Mouse (Mus musculus): ENCODE measurements around the gene Slc25a47. TPM values are rescaled to one million over a fixed set of nuclear protein-coding genes. Genes with fewer than 3 reads are reported as not detected.

Gene Slc25a47
- polyA plus RNA-seq, 1 experiment from 2014 or later, result 9.5 TPM

GRCm38 (mm10) chr12:108804388-108804787 lies 31.5 kb upstream of the Slc25a47 start:
- H3K9me3 ChIP-seq (ENCODE audit: control insufficient read depth, low read length), result no peaks in the 10 kb centered on the region
- ATAC-seq (ENCODE audit: low read depth), result no peak
- H3K4me3 ChIP-seq (ENCODE audit: low read length), result no peak overlapping the region
- H3K4me1 ChIP-seq (replicated peaks; ENCODE audit: control insufficient read depth, insufficient read depth, low read length), result peaks cover 15% of the 10 kb centered on the region
- H3K27ac ChIP-seq (ENCODE audit: low read length), result no peak overlapping the region
- no peak overlapping the region for H3K9ac ChIP-seq (ENCODE audit: low read length)
- no peaks in the 10 kb centered on the region for H3K27me3 ChIP-seq (ENCODE audit: control insufficient read depth, insufficient read depth, low read depth, low read length)
- WGBS, result 86% methylated on average over 2 of the region's 2 CpGs
- peaks cover 2% of the 10 kb centered on the region; the same call in 1 of the 2 replicates for H3K36me3 ChIP-seq (ENCODE audit: control insufficient read depth, insufficient read depth, low read length)
- H3K4me2 ChIP-seq (ENCODE audit: low read depth, low read length), result no peak overlapping the region

- 66% methylated on average over 2 of the region's 2 CpGs for WGBS
- no peak for ATAC-seq (ENCODE audit: low read depth)
These were observed 27.4 kb upstream of the Slc25a47 start for GRCm38 (mm10) chr12:108808465-108808864.

GRCm38 (mm10) chr12:108809771-108810170 lies 26.1 kb upstream of the Slc25a47 start:
- WGBS, result 70% methylated on average over 1 of the region's 1 CpGs

More at GRCm38 (mm10) chr12:108808465-108808864, 27.4 kb upstream of the Slc25a47 start:
- Histone ChIP-seq H3K4me2 (ENCODE audit: low read depth, low read length) (no peak overlapping the region), H3K9ac (ENCODE audit: low read length) (no peak overlapping the region), H3K9me3 (ENCODE audit: control insufficient read depth, low read length) (no peaks in the 10 kb centered on the region), H3K4me1 (replicated peaks; ENCODE audit: control insufficient read depth, insufficient read depth, low read length) (no peaks in the 10 kb centered on the region), H3K36me3 (ENCODE audit: control insufficient read depth, insufficient read depth, low read length) (0 out of 2 replicates have a peak, but pooled peaks cover 3% of the 10 kb centered on the region), H3K27me3 (ENCODE audit: control insufficient read depth, insufficient read depth, low read depth, low read length) (no peaks in the 10 kb centered on the region), H3K27ac (ENCODE audit: low read length) (no peak overlapping the region), H3K4me3 (ENCODE audit: low read length) (no peak overlapping the region)

GRCm38 (mm10) chr12:108810309-108810708 lies 25.5 kb upstream of the Slc25a47 start:
- no peaks in the 10 kb centered on the region for H3K9me3 ChIP-seq (ENCODE audit: control insufficient read depth, low read length)
- no peak overlapping the region for H3K27ac ChIP-seq (ENCODE audit: low read length)
- no peak overlapping the region for H3K4me2 ChIP-seq (ENCODE audit: low read depth, low read length)
- H3K4me1 ChIP-seq (replicated peaks; ENCODE audit: control insufficient read depth, insufficient read depth, low read length), result no peaks in the 10 kb centered on the region
- 73% methylated on average over 7 of the region's 7 CpGs for WGBS
- peaks cover 9% of the 10 kb centered on the region for H3K36me3 ChIP-seq (ENCODE audit: control insufficient read depth, insufficient read depth, low read length)
- H3K4me3 ChIP-seq (ENCODE audit: low read length), result no peak overlapping the region
- no peak overlapping the region for H3K9ac ChIP-seq (ENCODE audit: low read length)
- ATAC-seq (ENCODE audit: low read depth), result no peak
- no peaks in the 10 kb centered on the region for H3K27me3 ChIP-seq (ENCODE audit: control insufficient read depth, insufficient read depth, low read depth, low read length)

More at GRCm38 (mm10) chr12:108809771-108810170, 26.1 kb upstream of the Slc25a47 start:
- H3K4me3 ChIP-seq (ENCODE audit: low read length), result no peak overlapping the region
- no peaks in the 10 kb centered on the region for H3K4me1 ChIP-seq (replicated peaks; ENCODE audit: control insufficient read depth, insufficient read depth, low read length)
- no peak for ATAC-seq (ENCODE audit: low read depth)
- no peaks in the 10 kb centered on the region for H3K9me3 ChIP-seq (ENCODE audit: control insufficient read depth, low read length)
- H3K4me2 ChIP-seq (ENCODE audit: low read depth, low read length), result no peak overlapping the region
- no peak overlapping the region for H3K27ac ChIP-seq (ENCODE audit: low read length)
- no peaks in the 10 kb centered on the region for H3K27me3 ChIP-seq (ENCODE audit: control insufficient read depth, insufficient read depth, low read depth, low read length)
- peaks cover 9% of the 10 kb centered on the region for H3K36me3 ChIP-seq (ENCODE audit: control insufficient read depth, insufficient read depth, low read length)
- H3K9ac ChIP-seq (ENCODE audit: low read length), result no peak overlapping the region

GRCm38 (mm10) chr12:108811133-108811532 lies 24.7 kb upstream of the Slc25a47 start:
- WGBS, result 49% methylated on average over 2 of the region's 2 CpGs
- no peaks in the 10 kb centered on the region for H3K4me1 ChIP-seq (replicated peaks; ENCODE audit: control insufficient read depth, insufficient read depth, low read length)
- H3K4me2 ChIP-seq (ENCODE audit: low read depth, low read length), result no peak overlapping the region
- no peaks in the 10 kb centered on the region for H3K27me3 ChIP-seq (ENCODE audit: control insufficient read depth, insufficient read depth, low read depth, low read length)
- H3K9ac ChIP-seq (ENCODE audit: low read length), result no peak overlapping the region
- H3K9me3 ChIP-seq (ENCODE audit: control insufficient read depth, low read length), result no peaks in the 10 kb centered on the region
- no peak for ATAC-seq (ENCODE audit: low read depth)
- no peak overlapping the region for H3K4me3 ChIP-seq (ENCODE audit: low read length)
- peaks cover 9% of the 10 kb centered on the region for H3K36me3 ChIP-seq (ENCODE audit: control insufficient read depth, insufficient read depth, low read length)
- no peak overlapping the region for H3K27ac ChIP-seq (ENCODE audit: low read length)

- no peak overlapping the region for H3K27ac ChIP-seq (ENCODE audit: low read length)
- peaks cover 13% of the 10 kb centered on the region for H3K36me3 ChIP-seq (ENCODE audit: control insufficient read depth, insufficient read depth, low read length)
- H3K9me3 ChIP-seq (ENCODE audit: control insufficient read depth, low read length), result no peaks in the 10 kb centered on the region
- no peak overlapping the region for H3K9ac ChIP-seq (ENCODE audit: low read length)
- WGBS, result 86% methylated on average over 6 of the region's 6 CpGs
- ATAC-seq (ENCODE audit: low read depth), result no peak
- H3K27me3 ChIP-seq (ENCODE audit: control insufficient read depth, insufficient read depth, low read depth, low read length), result no peaks in the 10 kb centered on the region
- H3K4me1 ChIP-seq (replicated peaks; ENCODE audit: control insufficient read depth, insufficient read depth, low read length), result no peaks in the 10 kb centered on the region
- no peak overlapping the region for H3K4me2 ChIP-seq (ENCODE audit: low read depth, low read length)
- H3K4me3 ChIP-seq (ENCODE audit: low read length), result no peak overlapping the region
These were observed 23.4 kb upstream of the Slc25a47 start for GRCm38 (mm10) chr12:108812463-108812862.

- no peaks in the 10 kb centered on the region for H3K4me1 ChIP-seq (replicated peaks; ENCODE audit: control insufficient read depth, insufficient read depth, low read length)
- no peak overlapping the region for H3K4me2 ChIP-seq (ENCODE audit: low read depth, low read length)
- H3K9ac ChIP-seq (ENCODE audit: low read length), result no peak overlapping the region
- H3K4me3 ChIP-seq (ENCODE audit: low read length), result no peak overlapping the region
- peaks cover 22% of the 10 kb centered on the region for H3K36me3 ChIP-seq (ENCODE audit: control insufficient read depth, insufficient read depth, low read length)
- no peaks in the 10 kb centered on the region for H3K9me3 ChIP-seq (ENCODE audit: control insufficient read depth, low read length)
- H3K27me3 ChIP-seq (ENCODE audit: control insufficient read depth, insufficient read depth, low read depth, low read length), result no peaks in the 10 kb centered on the region
- 86% methylated on average over 6 of the region's 6 CpGs for WGBS
- ATAC-seq (ENCODE audit: low read depth), result no peak
- H3K27ac ChIP-seq (ENCODE audit: low read length), result no peak overlapping the region
These were observed 21.4 kb upstream of the Slc25a47 start for GRCm38 (mm10) chr12:108814470-108814869.

DNA sequence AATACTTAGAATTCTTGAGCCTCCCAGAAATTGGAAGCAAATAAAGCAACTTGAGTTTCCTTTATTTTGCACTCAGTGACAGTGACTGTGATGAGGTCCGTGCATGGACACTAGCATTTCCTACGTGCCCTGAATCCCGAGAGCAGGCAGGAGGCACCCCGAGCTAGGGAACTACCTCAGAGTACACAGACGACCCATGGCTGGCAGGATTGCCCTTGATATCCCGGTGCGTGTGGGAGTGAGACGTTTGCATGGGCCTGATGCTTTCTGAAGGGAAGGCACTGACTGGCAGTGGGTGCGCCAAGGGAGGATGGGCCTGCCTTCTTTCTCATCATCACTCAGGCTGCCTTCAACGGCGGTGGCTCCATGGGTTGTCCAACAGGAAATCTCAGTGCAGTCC lies 19.3 kb upstream of the Slc25a47 start:
- WGBS, result 74% methylated on average over 11 of the region's 11 CpGs
- no peaks in the 10 kb centered on the region for H3K27me3 ChIP-seq (ENCODE audit: control insufficient read depth, insufficient read depth, low read depth, low read length)
- H3K4me3 ChIP-seq (ENCODE audit: low read length), result no peak overlapping the region
- H3K9ac ChIP-seq (ENCODE audit: low read length), result no peak overlapping the region
- H3K4me1 ChIP-seq (replicated peaks; ENCODE audit: control insufficient read depth, insufficient read depth, low read length), result no peaks in the 10 kb centered on the region
- H3K9me3 ChIP-seq (ENCODE audit: control insufficient read depth, low read length), result no peaks in the 10 kb centered on the region
- peaks cover 22% of the 10 kb centered on the region for H3K36me3 ChIP-seq (ENCODE audit: control insufficient read depth, insufficient read depth, low read length)
- no peak for ATAC-seq (ENCODE audit: low read depth)
- no peak overlapping the region for H3K4me2 ChIP-seq (ENCODE audit: low read depth, low read length)
- no peak overlapping the region for H3K27ac ChIP-seq (ENCODE audit: low read length)

GRCm38 (mm10) chr12:108820461-108820860 lies 15.4 kb upstream of the Slc25a47 start:
- peaks cover 13% of the 10 kb centered on the region for H3K36me3 ChIP-seq (ENCODE audit: control insufficient read depth, insufficient read depth, low read length)
- H3K9me3 ChIP-seq (ENCODE audit: control insufficient read depth, low read length), result no peaks in the 10 kb centered on the region
- H3K4me3 ChIP-seq (ENCODE audit: low read length), result no peak overlapping the region
- no peak overlapping the region for H3K27ac ChIP-seq (ENCODE audit: low read length)
- H3K27me3 ChIP-seq (ENCODE audit: control insufficient read depth, insufficient read depth, low read depth, low read length), result no peaks in the 10 kb centered on the region
- no peak for ATAC-seq (ENCODE audit: low read depth)
- no peak overlapping the region for H3K4me2 ChIP-seq (ENCODE audit: low read depth, low read length)
- no peak overlapping the region for H3K9ac ChIP-seq (ENCODE audit: low read length)
- 87% methylated on average over 4 of the region's 4 CpGs for WGBS
- no peaks in the 10 kb centered on the region for H3K4me1 ChIP-seq (replicated peaks; ENCODE audit: control insufficient read depth, insufficient read depth, low read length)

- peaks cover 16% of the 10 kb centered on the region for H3K36me3 ChIP-seq (ENCODE audit: control insufficient read depth, insufficient read depth, low read length)
- no peak overlapping the region for H3K27ac ChIP-seq (ENCODE audit: low read length)
- no peaks in the 10 kb centered on the region for H3K27me3 ChIP-seq (ENCODE audit: control insufficient read depth, insufficient read depth, low read depth, low read length)
- no peak overlapping the region for H3K4me3 ChIP-seq (ENCODE audit: low read length)
- no peaks in the 10 kb centered on the region for H3K4me1 ChIP-seq (replicated peaks; ENCODE audit: control insufficient read depth, insufficient read depth, low read length)
- no peaks in the 10 kb centered on the region for H3K9me3 ChIP-seq (ENCODE audit: control insufficient read depth, low read length)
- no peak overlapping the region for H3K9ac ChIP-seq (ENCODE audit: low read length)
- H3K4me2 ChIP-seq (ENCODE audit: low read depth, low read length), result no peak overlapping the region
- no peak for ATAC-seq (ENCODE audit: low read depth)
- WGBS, result 47% methylated on average over 8 of the region's 8 CpGs
These were observed 12.8 kb upstream of the Slc25a47 start for GRCm38 (mm10) chr12:108823036-108823435.

Measured in lung, embryonic 16.5 days (tissue).